Mouse (Mus musculus) left cerebral cortex, postnatal 14 days (tissue): ENCODE data around the gene Adamts20. TPM values are rescaled to one million over a fixed set of nuclear protein-coding genes. Genes with fewer than 3 reads are reported as not detected.

ENCODE experiments used
- DNase-seq, 2 experiments: peaks; one replicate each; pipeline ENCODE4 v3.0.0; 2021 to 2022; ENCODE audit warnings: low spot score in 2 of 2, mixed read lengths in 1 of 2
- intact Hi-C: fragments of 180-260 bp; cut with DNase I; formaldehyde crosslinking; loops from one replicate; pipeline ENCODE4 v1.15.1; 2025
- total RNA-seq, 2 experiments: library from RNA; stranded (reverse); gene quantifications; 2 replicates each; pipeline ENCODE4 v1.2.3; 2021

Adamts20 gene
- total RNA-seq, 2 experiments from 2014 or later = 10.0 to 11.4 TPM

- intact Hi-C loops = no loop called here
- no peak for DNase-seq
Measured at GRCm38 (mm10) chr15:94457636-94458390, 7.4 kb downstream of the Adamts20 start.

- no peak for DNase-seq
- intact Hi-C loops = no loop called here
Measured at GRCm38 (mm10) chr15:94452848-94453247, 12.4 kb downstream of the Adamts20 start.

GRCm38 (mm10) chr15:94451600-94451999, 13.6 kb downstream of the Adamts20 start:
- intact Hi-C loops = no loop called here
- DNase-seq = no peak

- intact Hi-C loops = no loop called here
- DNase-seq = no peak
Measured at GRCm38 (mm10) chr15:94444437-94445136, 20.6 kb downstream of the Adamts20 start.

- intact Hi-C loops = no loop called here
- peak in 1 of 2 experiments; percentile 20 for DNase-seq
Measured at GRCm38 (mm10) chr15:94444043-94444436, 21.2 kb downstream of the Adamts20 start.

- no peak for DNase-seq
- intact Hi-C loops = no loop called here
Measured at GRCm38 (mm10) chr15:94443025-94443424, 22.2 kb downstream of the Adamts20 start.

GRCm38 (mm10) chr15:94435532-94435931, 29.7 kb downstream of the Adamts20 start:
- intact Hi-C loops = no loop called here
- no peak for DNase-seq

GRCm38 (mm10) chr15:94430681-94431405, 34.4 kb downstream of the Adamts20 start:
- intact Hi-C loops = no loop called here
- DNase-seq = no peak

- no peak for DNase-seq
- intact Hi-C loops = no loop called here
Measured at GRCm38 (mm10) chr15:94428726-94429125, 36.5 kb downstream of the Adamts20 start.

GRCm38 (mm10) chr15:94427482-94428214, 37.6 kb downstream of the Adamts20 start:
- intact Hi-C loops = no loop called here
- no peak for DNase-seq

GRCm38 (mm10) chr15:94420526-94420925, 44.7 kb downstream of the Adamts20 start:
- intact Hi-C loops = no loop called here
- no peak for DNase-seq

GRCm38 (mm10) chr15:94419167-94419566, 46.1 kb downstream of the Adamts20 start:
- intact Hi-C loops = no loop called here
- DNase-seq = no peak

GRCm38 (mm10) chr15:94418427-94418826, 46.8 kb downstream of the Adamts20 start:
- intact Hi-C loops = no loop called here
- DNase-seq = no peak

GRCm38 (mm10) chr15:94417216-94418155, 47.7 kb downstream of the Adamts20 start:
- DNase-seq = no peak
- intact Hi-C loops = no loop called here

GRCm38 (mm10) chr15:94409832-94410231, 55.4 kb downstream of the Adamts20 start:
- intact Hi-C loops = no loop called here
- DNase-seq = peak; percentile 80 to 85

GRCm38 (mm10) chr15:94406364-94406763, 58.9 kb downstream of the Adamts20 start:
- no peak for DNase-seq
- intact Hi-C loops = no loop called here

- peak; percentile 82 to 92 for DNase-seq
- intact Hi-C loops = no loop called here
Measured at GRCm38 (mm10) chr15:94404071-94404545, 61.1 kb downstream of the Adamts20 start.

- intact Hi-C loops = no loop called here
- DNase-seq = no peak
Measured at GRCm38 (mm10) chr15:94403461-94404070, 61.7 kb downstream of the Adamts20 start.
